Mouse (Mus musculus) neural tube, embryonic 12.5 days (tissue): ENCODE results near the gene Clspn. TPM values are rescaled to one million over a fixed set of nuclear protein-coding genes. Genes with fewer than 3 reads are reported as not detected.

Source experiments
- ATAC-seq: fragments of 200-750 bp; cut with Nextera tagmentation; 2 replicates; pipeline ENCODE4 v1.8.0; 2017; ENCODE audit warnings: low read depth, mild to moderate bottlenecking, moderate TSS enrichment, moderate library complexity; ENCODE audit not compliant: low FRiP score
- H3K27ac ChIP-seq: fragments of 300-500 bp; sonication (generic); 2 replicates; pipeline ENCODE4 v1.5.1; 2016
- H3K27me3 ChIP-seq: fragments of 300-500 bp; sonication (generic); replicated peaks from 2 replicates; pipeline ENCODE4 v1.6.1; 2016; ENCODE audit warnings: mild to moderate bottlenecking
- H3K36me3 ChIP-seq: fragments of 300-500 bp; sonication (generic); 2 replicates; pipeline ENCODE4 v1.6.1; 2016; ENCODE audit warnings: mild to moderate bottlenecking
- H3K4me1 ChIP-seq: fragments of 300-500 bp; sonication (generic); 2 replicates; pipeline ENCODE4 v1.6.1; 2016
- H3K4me2 ChIP-seq: fragments of 300-500 bp; sonication (generic); replicated peaks from 2 replicates; pipeline ENCODE4 v1.6.1; 2016; ENCODE audit warnings: mild to moderate bottlenecking
- H3K4me3 ChIP-seq: fragments of 300-500 bp; sonication (generic); 2 replicates; pipeline ENCODE4 v1.5.1; 2016
- H3K9ac ChIP-seq: fragments of 300-500 bp; sonication (generic); 2 replicates; pipeline ENCODE4 v1.6.1; 2016; ENCODE audit warnings: mild to moderate bottlenecking
- H3K9me3 ChIP-seq: fragments of 300-500 bp; sonication (generic); 2 replicates; pipeline ENCODE4 v1.6.1; 2016; ENCODE audit warnings: mild to moderate bottlenecking
- WGBS: fragments of 180-500 bp; shearing (Covaris S2); methylation state at CpG from one replicate; pipeline ENCODE4 v1.1.7; 2016; 5-methylcytosine and 5-hydroxymethylcytosine counted together
- polyA plus RNA-seq: library from polyadenylated mRNA; unstranded; fragments of >200 nt; fragmentation: Nextera tagmentation; extraction: Ambion mirVana; gene quantifications from 2 replicates; pipeline ENCODE4 v1.2.1, GENCODE M21; 2016

Gene Clspn
- polyA plus RNA-seq, 1 experiment from 2014 or later: 22.2 TPM

DNA sequence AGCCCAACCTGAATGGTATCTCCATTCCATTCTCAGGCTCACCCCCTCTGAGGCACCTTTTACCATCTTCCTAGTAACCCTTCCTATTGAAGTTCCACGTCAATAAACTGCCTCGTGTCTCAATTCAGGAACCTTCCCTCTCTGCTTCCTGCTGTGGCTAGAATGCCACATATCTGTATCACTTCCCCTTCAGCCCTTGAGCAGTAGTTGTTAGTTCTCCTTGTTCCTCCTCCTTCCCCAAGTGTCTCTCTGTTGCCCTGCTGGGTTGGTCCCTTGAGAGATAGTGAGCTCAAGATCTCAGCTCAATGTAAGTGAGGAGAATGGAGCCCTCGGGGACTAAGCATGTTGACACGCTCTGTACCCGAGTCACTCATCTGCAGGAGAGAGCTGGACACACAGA, 19.9 kb upstream of the Clspn start:
- peaks cover 5% of the 10 kb centered on the region for H3K4me1 ChIP-seq

GRCm38 (mm10) chr4:126540487-126541071, 16.2 kb upstream of the Clspn start:
- H3K36me3 ChIP-seq: no peaks in the 10 kb centered on the region
- no peak overlapping the region for H3K27ac ChIP-seq
- 86% methylated on average over 3 of the region's 3 CpGs for WGBS

More for the DNA sequence above, 19.9 kb upstream of the Clspn start:
- Histone ChIP-seq H3K9ac (no peak overlapping the region), H3K9me3 (no peaks in the 10 kb centered on the region), H3K4me3 (no peak overlapping the region), H3K36me3 (no peaks in the 10 kb centered on the region), H3K27me3 (no peaks in the 10 kb centered on the region), H3K4me2 (no peak overlapping the region), H3K27ac (no peak overlapping the region)
- no peak for ATAC-seq
- WGBS: 61% methylated on average over 5 of the region's 5 CpGs

DNA sequence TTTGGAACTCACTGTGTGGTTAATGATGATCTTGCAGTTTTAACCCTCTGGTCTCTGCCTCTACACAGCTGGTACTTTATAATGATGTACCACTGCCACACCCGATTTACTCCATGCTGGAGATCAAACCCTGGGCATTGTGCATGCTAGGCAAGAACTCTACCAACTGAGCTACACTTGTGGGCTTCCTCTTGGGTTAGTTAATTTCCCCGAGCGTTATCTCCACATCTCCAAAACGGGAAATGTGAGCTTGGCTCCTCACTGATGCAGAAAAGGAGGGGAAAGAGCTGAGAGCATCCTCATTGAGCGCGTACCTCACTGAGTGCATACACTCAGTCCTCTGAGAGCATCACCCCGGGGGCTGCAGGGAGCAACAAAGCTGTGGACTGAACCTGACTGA, 13.9 kb upstream of the Clspn start:
- H3K4me2 ChIP-seq: no peak overlapping the region
- no peak for ATAC-seq
- H3K4me1 ChIP-seq: no peaks in the 10 kb centered on the region
- H3K9ac ChIP-seq: no peak overlapping the region
- H3K27ac ChIP-seq: no peak overlapping the region
- H3K4me3 ChIP-seq: no peak overlapping the region
- H3K27me3 ChIP-seq: no peaks in the 10 kb centered on the region
- no peaks in the 10 kb centered on the region for H3K9me3 ChIP-seq
- H3K36me3 ChIP-seq: no peaks in the 10 kb centered on the region
- WGBS: 78% methylated on average over 7 of the region's 7 CpGs

More at GRCm38 (mm10) chr4:126540487-126541071, 16.2 kb upstream of the Clspn start:
- H3K27me3 ChIP-seq: no peaks in the 10 kb centered on the region
- no peak overlapping the region for H3K9ac ChIP-seq
- H3K4me1 ChIP-seq: no peaks in the 10 kb centered on the region
- no peak for ATAC-seq
- no peak overlapping the region for H3K4me3 ChIP-seq
- no peaks in the 10 kb centered on the region for H3K9me3 ChIP-seq
- H3K4me2 ChIP-seq: no peak overlapping the region

DNA sequence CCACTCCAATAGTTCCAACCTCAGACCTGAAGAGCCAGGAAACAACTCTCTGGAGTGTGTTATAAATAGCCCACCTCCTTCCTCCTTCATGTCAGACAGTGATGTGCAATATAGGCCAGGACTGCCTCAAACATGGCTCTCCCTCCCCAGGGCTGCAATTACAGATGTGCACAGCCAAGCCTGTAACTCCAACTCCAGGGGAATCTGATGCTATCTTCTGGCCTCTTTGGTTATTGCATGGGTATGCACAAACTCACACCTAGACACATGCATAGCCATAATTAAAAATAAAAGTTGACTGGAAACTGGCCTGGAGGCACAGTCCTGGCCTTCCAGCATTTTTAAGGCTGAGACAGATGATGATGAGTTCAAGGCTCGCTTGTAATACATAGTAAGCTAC, 11.7 kb upstream of the Clspn start:
- Histone ChIP-seq H3K4me1 (no peaks in the 10 kb centered on the region), H3K9ac (no peak overlapping the region), H3K27ac (no peak overlapping the region), H3K4me2 (no peak overlapping the region), H3K9me3 (no peaks in the 10 kb centered on the region), H3K4me3 (no peak overlapping the region), H3K36me3 (no peaks in the 10 kb centered on the region), H3K27me3 (no peaks in the 10 kb centered on the region)
- no peak for ATAC-seq
- 81% methylated on average over 1 of the region's 1 CpGs for WGBS

DNA sequence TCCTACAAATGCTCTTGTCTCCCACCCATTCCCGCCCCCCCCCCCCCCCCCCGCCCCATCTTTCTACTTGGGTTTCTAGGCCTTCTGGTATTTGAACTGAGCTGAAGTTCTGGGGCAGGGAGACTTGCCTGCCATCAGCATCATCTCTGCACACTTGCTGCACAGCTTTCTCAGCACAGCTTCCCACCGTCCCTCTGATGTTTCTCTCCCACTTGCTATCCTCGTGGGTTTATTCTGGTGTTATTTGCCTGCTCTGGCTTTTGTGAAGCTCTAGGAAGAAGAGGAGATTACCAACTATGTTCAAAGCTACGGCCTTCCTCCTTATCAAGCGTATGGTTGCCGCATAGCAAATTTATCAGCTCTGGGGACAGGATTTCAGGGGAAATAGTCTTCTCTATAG, 11.0 kb upstream of the Clspn start:
- Histone ChIP-seq H3K9ac (no peak overlapping the region), H3K36me3 (no peaks in the 10 kb centered on the region), H3K27me3 (no peaks in the 10 kb centered on the region), H3K4me3 (no peak overlapping the region), H3K4me2 (no peak overlapping the region), H3K4me1 (no peaks in the 10 kb centered on the region), H3K27ac (no peak overlapping the region), H3K9me3 (no peaks in the 10 kb centered on the region)
- ATAC-seq: no peak
- 81% methylated on average over 5 of the region's 7 CpGs for WGBS

DNA sequence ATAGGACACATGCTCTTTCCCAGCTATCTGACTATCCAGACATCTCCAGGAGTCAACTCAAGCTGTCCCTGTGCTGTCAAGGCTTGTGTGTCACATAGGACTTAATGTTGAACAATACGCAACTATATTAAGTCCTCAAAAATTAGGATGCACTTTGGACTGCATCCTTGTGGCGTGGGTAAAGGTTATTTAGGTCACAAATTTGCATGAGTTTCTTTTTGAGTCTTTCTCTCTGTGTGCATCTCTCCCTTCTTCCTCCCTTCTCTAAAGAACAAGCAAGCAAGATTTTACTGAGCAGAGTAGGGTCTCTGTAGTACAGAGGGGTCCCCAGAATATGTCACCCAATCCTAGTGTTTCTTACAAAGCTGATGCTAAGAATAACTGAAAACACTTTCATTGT, 10.6 kb upstream of the Clspn start:
- Histone ChIP-seq H3K27me3 (no peaks in the 10 kb centered on the region), H3K4me1 (no peaks in the 10 kb centered on the region), H3K4me3 (no peak overlapping the region), H3K9me3 (no peaks in the 10 kb centered on the region), H3K9ac (no peak overlapping the region), H3K4me2 (no peak overlapping the region), H3K27ac (no peak overlapping the region), H3K36me3 (no peaks in the 10 kb centered on the region)
- no peak for ATAC-seq
- WGBS: 84% methylated on average over 2 of the region's 2 CpGs

GRCm38 (mm10) chr4:126552136-126552535, 4.6 kb upstream of the Clspn start:
- Histone ChIP-seq H3K27me3 (no peaks in the 10 kb centered on the region), H3K4me3 (no peak overlapping the region), H3K27ac (no peak overlapping the region), H3K4me1 (peaks cover 7% of the 10 kb centered on the region; the same call in 1 of the 2 replicates), H3K4me2 (no peak overlapping the region), H3K36me3 (no peaks in the 10 kb centered on the region), H3K9me3 (no peaks in the 10 kb centered on the region), H3K9ac (no peak overlapping the region)
- WGBS: 85% methylated on average over 7 of the region's 7 CpGs
- ATAC-seq: no peak

DNA sequence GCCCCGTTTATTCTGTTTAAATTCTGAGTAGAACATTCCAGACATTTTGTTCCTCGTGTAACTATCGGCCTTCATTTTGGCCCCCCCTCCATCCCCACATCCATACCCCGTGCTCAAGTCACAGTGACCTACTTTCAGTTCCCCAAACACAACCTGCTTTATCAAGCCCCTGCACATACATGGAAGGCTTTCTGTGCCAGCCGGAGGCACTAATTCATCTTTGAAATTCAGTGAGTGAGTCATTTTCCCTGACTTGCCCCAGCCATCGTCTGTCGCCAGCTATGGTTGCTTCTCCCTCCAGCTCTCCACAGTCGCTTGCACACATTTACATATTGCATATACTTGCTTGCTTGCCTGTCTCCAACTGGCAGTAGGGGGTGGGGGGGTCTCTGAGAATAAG, 3.6 kb upstream of the Clspn start:
- 79% methylated on average over 8 of the region's 8 CpGs for WGBS
- no peak overlapping the region for H3K4me3 ChIP-seq
- H3K4me1 ChIP-seq: peaks cover 7% of the 10 kb centered on the region; the same call in 1 of the 2 replicates
- H3K27ac ChIP-seq: no peak overlapping the region
- no peaks in the 10 kb centered on the region for H3K27me3 ChIP-seq
- no peak overlapping the region for H3K9ac ChIP-seq
- no peaks in the 10 kb centered on the region for H3K9me3 ChIP-seq
- H3K36me3 ChIP-seq: no peaks in the 10 kb centered on the region
- ATAC-seq: no peak
- H3K4me2 ChIP-seq: no peak overlapping the region

GRCm38 (mm10) chr4:126553685-126554084, 3.0 kb upstream of the Clspn start:
- no peak overlapping the region for H3K4me3 ChIP-seq
- H3K9ac ChIP-seq: no peak overlapping the region
- no peak for ATAC-seq
- H3K4me1 ChIP-seq: peaks cover 11% of the 10 kb centered on the region
- H3K9me3 ChIP-seq: no peaks in the 10 kb centered on the region
- H3K27ac ChIP-seq: no peak overlapping the region
- H3K36me3 ChIP-seq: no peaks in the 10 kb centered on the region
- no peak overlapping the region for H3K4me2 ChIP-seq
- H3K27me3 ChIP-seq: no peaks in the 10 kb centered on the region
- 96% methylated on average over 1 of the region's 1 CpGs for WGBS

GRCm38 (mm10) chr4:126554462-126554861, 2.3 kb upstream of the Clspn start:
- 31% methylated on average over 3 of the region's 3 CpGs for WGBS

DNA sequence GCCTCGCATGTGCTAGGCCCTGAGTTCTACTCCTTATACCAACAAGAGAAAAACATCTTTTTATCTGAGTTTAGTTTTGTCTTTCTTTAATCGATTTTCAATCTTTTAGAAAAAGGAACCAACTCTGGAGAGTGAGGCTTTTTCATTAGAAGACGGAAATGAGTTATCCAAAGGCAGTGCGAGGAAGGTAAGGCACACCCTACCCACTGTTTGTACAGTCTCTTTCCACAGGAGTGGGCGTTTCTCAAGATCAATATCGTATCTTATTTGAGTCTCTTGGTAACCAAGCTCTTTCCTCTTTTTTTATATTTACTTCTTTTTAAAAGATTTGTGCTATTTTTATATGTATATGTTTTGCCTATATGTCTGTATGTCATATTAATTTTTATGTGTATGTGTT, 7.1 kb downstream of the Clspn start:
- Histone ChIP-seq H3K4me3 (no peak overlapping the region), H3K27me3 (no peaks in the 10 kb centered on the region), H3K4me2 (no peak overlapping the region), H3K9me3 (no peaks in the 10 kb centered on the region), H3K27ac (no peak overlapping the region), H3K9ac (no peak overlapping the region), H3K4me1 (no peaks in the 10 kb centered on the region), H3K36me3 (peaks cover 56% of the 10 kb centered on the region)
- 94% methylated on average over 6 of the region's 6 CpGs for WGBS
- no peak for ATAC-seq

More at GRCm38 (mm10) chr4:126554462-126554861, 2.3 kb upstream of the Clspn start:
- H3K27ac ChIP-seq: no peak overlapping the region
- H3K9me3 ChIP-seq: no peaks in the 10 kb centered on the region
- peaks cover 11% of the 10 kb centered on the region for H3K4me1 ChIP-seq
- H3K4me3 ChIP-seq: no peak overlapping the region
- no peak overlapping the region for H3K9ac ChIP-seq
- H3K27me3 ChIP-seq: no peaks in the 10 kb centered on the region
- no peak overlapping the region for H3K4me2 ChIP-seq
- H3K36me3 ChIP-seq: no peaks in the 10 kb centered on the region
- ATAC-seq: no peak

DNA sequence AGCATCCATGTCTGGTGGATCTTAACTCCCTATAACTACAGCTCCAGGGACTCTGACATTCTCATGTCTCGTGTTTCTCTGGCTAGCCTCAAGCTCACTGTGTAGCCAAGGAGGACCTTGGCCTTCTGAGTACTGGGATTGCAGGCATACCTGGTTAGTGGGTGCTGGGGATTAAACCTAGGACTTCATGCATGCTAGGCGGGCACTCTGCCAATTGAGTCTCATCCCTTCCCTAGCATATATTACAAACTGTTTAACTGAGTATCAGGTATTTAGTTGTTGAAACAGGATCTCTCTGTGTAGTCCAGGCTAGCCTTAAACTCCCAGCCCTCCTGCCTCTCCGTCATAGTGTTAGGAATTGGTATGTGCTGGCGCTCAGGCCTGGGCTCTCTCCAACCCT, 10.5 kb downstream of the Clspn start:
- H3K4me2 ChIP-seq: no peak overlapping the region
- H3K27me3 ChIP-seq: no peaks in the 10 kb centered on the region
- H3K4me3 ChIP-seq: no peak overlapping the region
- H3K27ac ChIP-seq: no peak overlapping the region
- peaks cover 54% of the 10 kb centered on the region for H3K36me3 ChIP-seq
- H3K9ac ChIP-seq: no peak overlapping the region
- no peak for ATAC-seq
- H3K9me3 ChIP-seq: no peaks in the 10 kb centered on the region
- WGBS: 93% methylated on average over 4 of the region's 4 CpGs
- no peaks in the 10 kb centered on the region for H3K4me1 ChIP-seq

DNA sequence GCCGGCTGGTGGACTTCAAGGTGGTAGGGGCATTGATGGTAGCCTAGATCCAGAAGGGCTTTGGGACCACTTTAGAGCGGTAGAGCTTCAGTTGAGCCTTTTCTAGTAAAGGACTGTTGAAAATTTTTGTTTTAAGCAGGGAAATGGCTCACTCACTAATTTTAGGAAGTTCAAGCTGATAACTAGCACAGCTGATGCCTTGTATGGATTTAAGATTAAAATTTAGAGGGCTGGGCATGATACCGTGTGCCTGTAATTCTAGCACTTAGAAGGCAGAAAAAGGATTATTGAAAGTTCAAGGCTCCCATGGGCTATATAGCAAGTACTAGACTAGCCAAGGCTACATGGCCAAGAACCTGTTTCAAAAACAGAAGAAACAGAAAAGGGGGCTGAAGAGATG, 13.0 kb downstream of the Clspn start:
- no peak overlapping the region for H3K27ac ChIP-seq
- H3K4me2 ChIP-seq: no peak overlapping the region
- H3K4me1 ChIP-seq: no peaks in the 10 kb centered on the region
- H3K9ac ChIP-seq: no peak overlapping the region
- peaks cover 69% of the 10 kb centered on the region for H3K36me3 ChIP-seq
- H3K4me3 ChIP-seq: no peak overlapping the region
- H3K9me3 ChIP-seq: no peaks in the 10 kb centered on the region
- no peak for ATAC-seq
- H3K27me3 ChIP-seq: no peaks in the 10 kb centered on the region
- 92% methylated on average over 3 of the region's 3 CpGs for WGBS
